Mouse (Mus musculus) MEL (cell line): ENCODE measurements around the gene Rab3gap2.

Experiments
- CTCF ChIP-seq, 3 experiments: IDR thresholded peaks in 2 of 3; conservative IDR thresholded peaks in 1 of 3; 2 replicates each; pipeline ENCODE4 v1.5.1; 2011 to 2012; ENCODE audit warnings: low read length in 3 of 3, low read depth in 2 of 3, mild to moderate bottlenecking in 2 of 3, improper control_type of control experiment in 1 of 3, inconsistent platforms in 1 of 3, mixed read lengths in 1 of 3, moderate library complexity in 1 of 3; ENCODE audit not compliant: control insufficient read depth in 1 of 3, insufficient read depth in 1 of 3, poor library complexity in 1 of 3, severe bottlenecking in 1 of 3
- EP300 ChIP-seq, 2 experiments: IDR thresholded peaks; 2 replicates each; pipeline ENCODE4 v1.6.1; 2011; ENCODE audit warnings: improper control_type of control experiment in 2 of 2, low read length in 2 of 2, low read depth in 1 of 2, mild to moderate bottlenecking in 1 of 2
- ETS1 ChIP-seq: IDR thresholded peaks from 2 replicates; pipeline ENCODE4 v1.6.1; 2012; ENCODE audit warnings: low read depth, mild to moderate bottlenecking, inconsistent platforms, low read length, improper control_type of control experiment, moderate library complexity
- GATA1 ChIP-seq: IDR thresholded peaks from 2 replicates; pipeline ENCODE4 v1.6.1; 2011; ENCODE audit warnings: low read depth, low read length, improper control_type of control experiment
- JUND ChIP-seq: IDR thresholded peaks from 2 replicates; pipeline ENCODE4 v1.6.1; 2011; ENCODE audit warnings: low read depth, mild to moderate bottlenecking, improper control_type of control experiment, low read length
- MAFK ChIP-seq: IDR thresholded peaks from 2 replicates; pipeline ENCODE4 v1.6.1; 2011; ENCODE audit warnings: low read depth, mild to moderate bottlenecking, low read length, improper control_type of control experiment, borderline replicate concordance
- MAX ChIP-seq: IDR thresholded peaks from 2 replicates; pipeline ENCODE4 v1.6.1; 2011; ENCODE audit warnings: low read length, improper control_type of control experiment
- MAZ ChIP-seq: IDR thresholded peaks from 2 replicates; pipeline ENCODE4 v1.6.1; 2012; ENCODE audit warnings: low read depth, mild to moderate bottlenecking, inconsistent platforms, low read length, improper control_type of control experiment
- MYC ChIP-seq: IDR thresholded peaks from 2 replicates; pipeline ENCODE4 v1.6.1; 2011; ENCODE audit warnings: low read depth, mild to moderate bottlenecking, low read length, improper control_type of control experiment, moderate library complexity
- NELFE ChIP-seq: IDR thresholded peaks from 2 replicates; pipeline ENCODE4 v1.6.1; 2011; ENCODE audit warnings: low read depth, low read length, improper control_type of control experiment
- NRF1 ChIP-seq: IDR thresholded peaks from 2 replicates; pipeline ENCODE4 v1.6.1; 2014; ENCODE audit warnings: low read depth, mild to moderate bottlenecking, inconsistent platforms, low read length, improper control_type of control experiment, moderate library complexity; ENCODE audit not compliant: poor library complexity, insufficient read depth, severe bottlenecking
- POLR2A ChIP-seq, 2 experiments: IDR thresholded peaks; 2 replicates each; pipeline ENCODE4 v1.6.1; 2011 to 2012; ENCODE audit warnings: low read length in 2 of 2, mild to moderate bottlenecking in 2 of 2, control low read depth in 1 of 2, improper control_type of control experiment in 1 of 2, low read depth in 1 of 2, moderate library complexity in 1 of 2; ENCODE audit not compliant: control insufficient read depth in 1 of 2, insufficient read depth in 1 of 2, poor library complexity in 1 of 2
- SMC3 ChIP-seq: IDR thresholded peaks from 2 replicates; pipeline ENCODE4 v1.6.1; 2011; ENCODE audit warnings: low read depth, low read length, improper control_type of control experiment
- USF1 ChIP-seq: IDR thresholded peaks from 2 replicates; pipeline ENCODE4 v1.6.1; 2014; ENCODE audit warnings: low read depth, mild to moderate bottlenecking, inconsistent platforms, low read length, improper control_type of control experiment, moderate library complexity

DNA sequence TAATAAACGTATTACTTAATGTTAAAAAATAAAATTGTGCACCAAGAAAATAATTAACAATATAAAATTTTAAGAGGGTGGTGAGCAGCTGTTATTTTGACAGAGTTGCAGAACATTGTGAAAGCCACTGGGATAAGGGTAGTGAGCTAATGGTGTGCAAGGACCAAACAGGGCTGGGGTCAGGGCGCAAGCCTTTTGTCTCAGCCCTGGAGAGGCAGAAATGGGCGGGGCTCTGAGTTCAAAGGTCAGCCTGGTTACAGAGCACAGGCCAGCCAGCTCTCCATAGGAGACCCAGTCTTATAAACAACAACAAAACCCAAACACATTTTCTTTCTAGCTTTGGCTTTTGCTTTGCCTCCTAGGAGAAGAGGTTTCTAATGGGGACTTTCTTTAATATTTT is 52.8 kb downstream of the Rab3gap2 start:
- TF ChIP-seq MAZ (no peak), CTCF (IDR thresholded peaks at IDR 0.05 in 2 of 3, conservative IDR thresholded peaks at IDR 0.05 in 1 of 3; ENCODE audit: control insufficient read depth in 1 of 3, insufficient read depth in 1 of 3, low read depth in 2 of 3, low read length in 3 of 3, poor library complexity in 1 of 3, severe bottlenecking in 1 of 3) (no peak), POLR2A (IDR thresholded peaks at IDR 0.05; ENCODE audit: control insufficient read depth in 1 of 2, insufficient read depth in 1 of 2, low read depth in 1 of 2, low read length in 2 of 2, poor library complexity in 1 of 2) (no peak), JUND (no peak), GATA1 (no peak), USF1 (no peak), ETS1 (no peak), MAX (no peak), EP300 (IDR thresholded peaks at IDR 0.05; ENCODE audit: low read depth in 1 of 2, low read length in 2 of 2) (no peak), SMC3 (no peak), NRF1 (no peak), MAFK (no peak), MYC (no peak), NELFE (no peak)
